Mouse (Mus musculus) E14TG2a.4 (cell line): ENCODE results near the gene Klhl10.

Experiments
- CTCF ChIP-seq: conservative IDR thresholded peaks from 2 replicates; pipeline ENCODE4 v1.5.1; 2014; ENCODE audit warnings: low read length
- NANOG ChIP-seq: IDR thresholded peaks from 2 replicates; pipeline ENCODE4 v1.6.1; 2014; ENCODE audit warnings: borderline replicate concordance, low read length, mixed read lengths

DNA sequence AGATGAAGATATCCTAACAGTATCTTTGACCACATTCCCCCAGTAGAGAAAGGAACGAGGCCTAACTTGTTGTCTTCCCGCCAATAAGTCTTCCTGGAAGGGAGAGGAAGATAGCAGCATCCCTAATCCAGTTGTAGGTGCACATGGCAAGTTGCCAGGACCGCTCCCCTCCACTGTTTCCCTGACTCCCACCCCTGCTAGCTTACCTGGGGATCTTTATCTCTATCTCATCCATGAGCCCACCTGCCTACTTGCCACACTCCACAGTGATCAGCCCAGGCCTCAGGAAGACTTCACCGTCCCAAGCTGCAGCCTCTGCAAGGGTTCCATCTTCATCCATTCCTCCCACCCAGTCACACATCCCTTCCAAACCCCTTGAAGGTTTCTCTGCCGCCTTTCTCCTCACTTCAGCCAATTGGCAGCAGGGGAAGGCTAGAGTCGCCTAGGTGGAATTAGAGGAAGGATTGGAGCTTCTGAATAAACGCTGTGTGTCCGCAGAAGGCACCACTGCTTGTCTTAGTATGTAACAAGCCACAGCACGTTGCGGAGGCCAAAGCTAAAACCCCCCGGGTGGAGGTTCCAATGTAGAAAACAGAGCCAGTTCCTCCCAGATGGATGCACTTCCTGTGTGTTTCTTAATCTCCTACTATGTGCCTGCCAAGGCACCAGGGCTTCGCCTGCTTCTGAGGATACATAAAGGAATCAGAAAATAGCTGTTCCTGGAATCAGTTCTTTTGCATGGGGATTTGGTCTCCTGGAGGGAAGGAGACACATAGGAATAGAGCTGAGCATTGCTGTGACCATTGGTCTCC, 41.8 kb upstream of the Klhl10 start:
- TF ChIP-seq CTCF (no peak), NANOG (no peak)
